Mouse (Mus musculus) olfactory bulb, adult 2 months (tissue): ENCODE results near the gene Ctse. TPM values are rescaled to one million over a fixed set of nuclear protein-coding genes. Genes with fewer than 3 reads are reported as not detected.

Source experiments
- H3K27ac ChIP-seq: fragments of 200-500 bp; 2 replicates; pipeline ENCODE4 v1.5.1; 2012; ENCODE audit warnings: low read depth, low read length; ENCODE audit not compliant: insufficient read depth
- H3K4me1 ChIP-seq: fragments of 200-500 bp; 2 replicates; pipeline ENCODE4 v1.6.1; 2012; ENCODE audit warnings: low read length; ENCODE audit not compliant: control insufficient read depth, insufficient read depth
- H3K4me3 ChIP-seq: fragments of 200-500 bp; 2 replicates; pipeline ENCODE4 v1.5.1; 2012; ENCODE audit warnings: mild to moderate bottlenecking, low read depth, low read length, moderate library complexity; ENCODE audit not compliant: insufficient read depth
- CTCF ChIP-seq: fragments of 200-500 bp; IDR thresholded peaks from 2 replicates; pipeline ENCODE4 v1.5.1; 2012; ENCODE audit warnings: low read depth, mild to moderate bottlenecking, low read length, moderate library complexity; ENCODE audit not compliant: insufficient read depth
- POLR2A ChIP-seq: fragments of 200-500 bp; IDR thresholded peaks from 2 replicates; pipeline ENCODE4 v1.6.1; 2012; ENCODE audit warnings: mild to moderate bottlenecking, low read depth, low read length, moderate library complexity; ENCODE audit not compliant: insufficient read depth
- WGBS: fragments of 180-500 bp; shearing (Covaris S2); methylation state at CpG from one replicate; pipeline ENCODE4 v1.1.7; 2018; 5-methylcytosine and 5-hydroxymethylcytosine counted together
- polyA plus RNA-seq: library from polyadenylated mRNA; stranded (reverse); fragments of >200 nt; gene quantifications from 2 replicates; pipeline ENCODE4 v1.2.4, GENCODE M21; 2012; ENCODE audit warnings: low replicate concordance; ENCODE audit not compliant: missing spikeins, insufficient read depth, insufficient read length

Gene Ctse
- not detected in 2 replicates for polyA plus RNA-seq

GRCm38 (mm10) chr1:131637791-131638540 is at the start of gene Ctse:
TSS of gene Ctse (plus strand) at chr1:131638306.
- H3K27ac ChIP-seq, result no peak within 1 kb of the TSS
- no peak for TF ChIP-seq CTCF
- TF ChIP-seq POLR2A, result no peak

GRCm38 (mm10) chr1:131598905-131599304 is 39.2 kb upstream of the Ctse start, which contains the start of gene Avpr1b:
TSS of gene Avpr1b (plus strand) at chr1:131599239.
- 52% methylated on average over 12 of the region's 12 CpGs for WGBS
- no peaks in the 10 kb centered on the region for H3K4me1 ChIP-seq
- TF ChIP-seq POLR2A (no peak), CTCF (no peak)

More at GRCm38 (mm10) chr1:131637791-131638540, at the start of gene Ctse:
- 82% methylated on average over 9 of the region's 9 CpGs for WGBS
- Histone ChIP-seq H3K4me3 (no peak within 1 kb of the TSS), H3K4me1 (no peaks in the 10 kb centered on the region)

GRCm38 (mm10) chr1:131600314-131600713 is 37.8 kb upstream of the Ctse start:
- TF ChIP-seq POLR2A, result no peak
- TF ChIP-seq CTCF, result no peak
- H3K27ac ChIP-seq, result no peak overlapping the region
- WGBS, result 49% methylated on average over 11 of the region's 11 CpGs

More at GRCm38 (mm10) chr1:131598905-131599304, 39.2 kb upstream of the Ctse start, which contains the start of gene Avpr1b:
- H3K27ac ChIP-seq, result no peak within 1 kb of the TSS
- no peak within 1 kb of the TSS for H3K4me3 ChIP-seq

GRCm38 (mm10) chr1:131606719-131607118 is 31.4 kb upstream of the Ctse start:
- H3K27ac ChIP-seq, result no peak overlapping the region
- no peak overlapping the region for H3K4me3 ChIP-seq
- WGBS, result 89% methylated on average over 2 of the region's 2 CpGs
- H3K4me1 ChIP-seq, result no peaks in the 10 kb centered on the region
- TF ChIP-seq CTCF (no peak), POLR2A (no peak)

More at GRCm38 (mm10) chr1:131600314-131600713, 37.8 kb upstream of the Ctse start:
- Histone ChIP-seq H3K4me3 (no peak overlapping the region), H3K4me1 (no peaks in the 10 kb centered on the region)

GRCm38 (mm10) chr1:131612556-131613155 is 25.4 kb upstream of the Ctse start:
- no peaks in the 10 kb centered on the region for H3K4me1 ChIP-seq
- no peak overlapping the region for H3K4me3 ChIP-seq
- H3K27ac ChIP-seq, result no peak overlapping the region
- TF ChIP-seq CTCF (no peak), POLR2A (no peak)
- 77% methylated on average over 4 of the region's 4 CpGs for WGBS

- WGBS, result 84% methylated on average over 16 of the region's 16 CpGs
- TF ChIP-seq POLR2A (no peak), CTCF (0 out of 2 replicates have a peak, but pooled peaks have one; percentile 17)
- no peak overlapping the region for H3K27ac ChIP-seq
Observed at GRCm38 (mm10) chr1:131613361-131614133, 24.6 kb upstream of the Ctse start.

GRCm38 (mm10) chr1:131614641-131615040 is 23.5 kb upstream of the Ctse start:
- 90% methylated on average over 6 of the region's 6 CpGs for WGBS
- no peaks in the 10 kb centered on the region for H3K4me1 ChIP-seq
- H3K27ac ChIP-seq, result no peak overlapping the region
- H3K4me3 ChIP-seq, result no peak overlapping the region
- TF ChIP-seq POLR2A (no peak), CTCF (no peak)

More at GRCm38 (mm10) chr1:131613361-131614133, 24.6 kb upstream of the Ctse start:
- Histone ChIP-seq H3K4me3 (no peak overlapping the region), H3K4me1 (no peaks in the 10 kb centered on the region)

GRCm38 (mm10) chr1:131616131-131616530 is 22.0 kb upstream of the Ctse start:
- Histone ChIP-seq H3K4me3 (no peak overlapping the region), H3K27ac (no peak overlapping the region), H3K4me1 (no peaks in the 10 kb centered on the region)
- TF ChIP-seq CTCF, result no peak
- no peak for TF ChIP-seq POLR2A
- 82% methylated on average over 1 of the region's 1 CpGs for WGBS
